Mouse (Mus musculus) limb, embryonic 10.5 days (tissue): ENCODE results near the gene Zfp324. TPM values are rescaled to one million over a fixed set of nuclear protein-coding genes. Genes with fewer than 3 reads are reported as not detected.
A peak's percentile ranks its signal among the peaks of the same experiment; 100 is the strongest.

Experiments used
- DNase-seq: peaks from one replicate; pipeline ENCODE4 v3.0.0-alpha.2; 2017; ENCODE audit warnings: low spot score
- H3K27ac ChIP-seq: fragments of 300-500 bp; sonication (generic); 2 replicates; pipeline ENCODE4 v1.5.1; 2016; ENCODE audit warnings: mild to moderate bottlenecking
- H3K27me3 ChIP-seq: fragments of 300-500 bp; sonication (generic); 2 replicates; pipeline ENCODE4 v1.6.1; 2016; ENCODE audit warnings: low read depth, mild to moderate bottlenecking; ENCODE audit not compliant: poor library complexity, severe bottlenecking
- H3K36me3 ChIP-seq: fragments of 300-500 bp; sonication (generic); 2 replicates; pipeline ENCODE4 v1.6.1; 2016; ENCODE audit warnings: mild to moderate bottlenecking, moderate library complexity
- H3K4me1 ChIP-seq: fragments of 300-500 bp; sonication (generic); 2 replicates; pipeline ENCODE4 v1.6.1; 2016
- H3K4me3 ChIP-seq: fragments of 300-500 bp; sonication (generic); 2 replicates; pipeline ENCODE4 v1.5.1; 2016; ENCODE audit warnings: mild to moderate bottlenecking, moderate library complexity
- H3K9me3 ChIP-seq: fragments of 300-500 bp; sonication (generic); replicated peaks from 2 replicates; pipeline ENCODE4 v1.6.1; 2016; ENCODE audit warnings: mild to moderate bottlenecking
- WGBS: fragments of 180-500 bp; shearing (Covaris S2); methylation state at CpG from one replicate; pipeline ENCODE4 v1.1.7; 2016; 5-methylcytosine and 5-hydroxymethylcytosine counted together
- polyA plus RNA-seq: library from polyadenylated mRNA; unstranded; fragments of >200 nt; fragmentation: Nextera tagmentation; extraction: Ambion mirVana; gene quantifications from 2 replicates; pipeline ENCODE4 v1.2.1, GENCODE M21; 2016

The Zfp324 gene
- polyA plus RNA-seq, 1 experiment from 2014 or later: 12.0 TPM

GRCm38 (mm10) chr7:13006011-13006410 lies 40.4 kb downstream of the Zfp324 start:
- Histone ChIP-seq H3K27ac (no peak overlapping the region), H3K9me3 (no peaks in the 10 kb centered on the region), H3K27me3 (peaks cover 27% of the 10 kb centered on the region), H3K4me1 (peaks cover 31% of the 10 kb centered on the region), H3K36me3 (peaks cover 40% of the 10 kb centered on the region), H3K4me3 (no peak overlapping the region)
- DNase-seq: no peak
- 91% methylated on average over 17 of the region's 17 CpGs for WGBS

GRCm38 (mm10) chr7:13006531-13006930 lies 40.9 kb downstream of the Zfp324 start:
- H3K4me1 ChIP-seq: peaks cover 31% of the 10 kb centered on the region
- DNase-seq: no peak
- peaks cover 27% of the 10 kb centered on the region for H3K27me3 ChIP-seq
- no peak overlapping the region for H3K27ac ChIP-seq
- 83% methylated on average over 10 of the region's 10 CpGs for WGBS
- H3K9me3 ChIP-seq: no peaks in the 10 kb centered on the region
- H3K36me3 ChIP-seq: peaks cover 40% of the 10 kb centered on the region
- peak overlapping the region; percentile 37; the same call in 1 of the 2 replicates for H3K4me3 ChIP-seq

GRCm38 (mm10) chr7:13007341-13008092 lies 41.9 kb downstream of the Zfp324 start:
- peaks cover 31% of the 10 kb centered on the region for H3K4me1 ChIP-seq
- H3K36me3 ChIP-seq: peaks cover 40% of the 10 kb centered on the region
- DNase-seq: no peak
- no peak overlapping the region for H3K27ac ChIP-seq
- 22% methylated on average over 57 of the region's 57 CpGs for WGBS
- H3K9me3 ChIP-seq: no peaks in the 10 kb centered on the region
- H3K4me3 ChIP-seq: peak overlapping the region; percentile 37
- H3K27me3 ChIP-seq: peaks cover 27% of the 10 kb centered on the region

GRCm38 (mm10) chr7:13009143-13010004 lies 43.7 kb downstream of the Zfp324 start:
- peak overlapping the region; percentile 92 for H3K27ac ChIP-seq
- no peaks in the 10 kb centered on the region for H3K9me3 ChIP-seq
- WGBS: under 1% methylated on average over 42 of the region's 42 CpGs
- H3K4me3 ChIP-seq: peak overlapping the region; percentile 65
- peaks cover 27% of the 10 kb centered on the region for H3K27me3 ChIP-seq
- peaks cover 37% of the 10 kb centered on the region for H3K36me3 ChIP-seq
- DNase-seq: peak; percentile 98
- H3K4me1 ChIP-seq: peaks cover 31% of the 10 kb centered on the region

GRCm38 (mm10) chr7:13010005-13010908 lies 44.6 kb downstream of the Zfp324 start, which contains the start of gene Zbtb45:
Gene Zbtb45 (minus strand): TSS chr7:13010034.
- Histone ChIP-seq H3K36me3 (peaks cover 29% of the 10 kb centered on the region), H3K27me3 (peaks cover 27% of the 10 kb centered on the region), H3K4me3 (peak within 1 kb of the TSS; percentile 65), H3K9me3 (no peaks in the 10 kb centered on the region), H3K27ac (peak within 1 kb of the TSS; percentile 92), H3K4me1 (peaks cover 31% of the 10 kb centered on the region)
- DNase-seq: no peak
- WGBS: 21% methylated on average over 26 of the region's 26 CpGs

GRCm38 (mm10) chr7:13013671-13014070 lies 48.0 kb downstream of the Zfp324 start:
- peaks cover 9% of the 10 kb centered on the region for H3K4me1 ChIP-seq
- no peaks in the 10 kb centered on the region for H3K36me3 ChIP-seq
- H3K9me3 ChIP-seq: no peaks in the 10 kb centered on the region
- no peak overlapping the region for H3K27ac ChIP-seq
- H3K27me3 ChIP-seq: no peaks in the 10 kb centered on the region
- no peak for DNase-seq
- no peak overlapping the region for H3K4me3 ChIP-seq
- WGBS: 74% methylated on average over 4 of the region's 4 CpGs

- Histone ChIP-seq H3K27ac (no peak overlapping the region), H3K4me3 (no peak overlapping the region), H3K9me3 (no peaks in the 10 kb centered on the region), H3K4me1 (peaks cover 6% of the 10 kb centered on the region), H3K36me3 (no peaks in the 10 kb centered on the region), H3K27me3 (no peaks in the 10 kb centered on the region)
- 38% methylated on average over 6 of the region's 6 CpGs for WGBS
- no peak for DNase-seq
Measured at GRCm38 (mm10) chr7:13014275-13014839, 48.7 kb downstream of the Zfp324 start.

- H3K4me1 ChIP-seq: peaks cover 5% of the 10 kb centered on the region
- no peak for DNase-seq
- H3K27ac ChIP-seq: no peak overlapping the region
- H3K9me3 ChIP-seq: no peaks in the 10 kb centered on the region
- 89% methylated on average over 1 of the region's 1 CpGs for WGBS
- H3K27me3 ChIP-seq: no peaks in the 10 kb centered on the region
- no peak overlapping the region for H3K4me3 ChIP-seq
- no peaks in the 10 kb centered on the region for H3K36me3 ChIP-seq
Measured at GRCm38 (mm10) chr7:13015217-13015616, 49.6 kb downstream of the Zfp324 start.

- H3K36me3 ChIP-seq: peaks cover 32% of the 10 kb centered on the region
- DNase-seq: peak; percentile 96
- H3K27ac ChIP-seq: peak overlapping the region; percentile 100
- H3K4me3 ChIP-seq: peak overlapping the region; percentile 99
- peaks cover 28% of the 10 kb centered on the region for H3K4me1 ChIP-seq
- H3K27me3 ChIP-seq: no peaks in the 10 kb centered on the region
- WGBS: 4% methylated on average over 31 of the region's 31 CpGs
- H3K9me3 ChIP-seq: no peaks in the 10 kb centered on the region
Measured at GRCm38 (mm10) chr7:13022773-13023535, 57.3 kb downstream of the Zfp324 start.
